Mouse (Mus musculus) MEL (cell line): Measurements from ENCODE around the gene Smg6. TPM values are rescaled to one million over a fixed set of nuclear protein-coding genes. Genes with fewer than 3 reads are reported as not detected.

ENCODE experiments used
- DNase-seq: peaks from one replicate; pipeline ENCODE4 v3.0.0; 2011; ENCODE audit warnings: low read depth, low spot score
- H3K27ac ChIP-seq: 2 replicates; pipeline ENCODE4 v1.5.1; 2012; ENCODE audit warnings: low read depth, mild to moderate bottlenecking, control low read depth, low read length, moderate library complexity; ENCODE audit not compliant: control insufficient read depth
- H3K27me3 ChIP-seq, 2 experiments: fragments of 150-350 bp in 1 of 2; sonication (generic) in 1 of 2; 2 replicates each; pipeline ENCODE4 v1.6.1; 2012; ENCODE audit warnings: low read length in 2 of 2, mild to moderate bottlenecking in 2 of 2, improper control_type of control experiment in 1 of 2, moderate library complexity in 1 of 2; ENCODE audit not compliant: insufficient read depth in 2 of 2, control insufficient read depth in 1 of 2
- H3K36me3 ChIP-seq, 2 experiments: 2 replicates each; pipeline ENCODE4 v1.6.1; 2012 to 2014; ENCODE audit warnings: low read length in 2 of 2, improper control_type of control experiment in 1 of 2, inconsistent platforms in 1 of 2, mild to moderate bottlenecking in 1 of 2; ENCODE audit not compliant: insufficient read depth in 2 of 2, control insufficient read depth in 1 of 2
- H3K4me1 ChIP-seq, 2 experiments: fragments of 150-350 bp in 1 of 2; sonication (generic) in 1 of 2; 2 replicates each; pipeline ENCODE4 v1.6.1; 2012; ENCODE audit warnings: low read length in 2 of 2, improper control_type of control experiment in 1 of 2, mild to moderate bottlenecking in 1 of 2; ENCODE audit not compliant: insufficient read depth in 2 of 2, control insufficient read depth in 1 of 2
- H3K4me3 ChIP-seq, 2 experiments: fragments of 150-350 bp in 1 of 2; sonication (generic) in 1 of 2; 2 replicates each; pipeline ENCODE4 v1.5.1; 2012; ENCODE audit warnings: low read depth in 2 of 2, low read length in 2 of 2, mild to moderate bottlenecking in 2 of 2, moderate library complexity in 2 of 2, control low read depth in 1 of 2, improper control_type of control experiment in 1 of 2; ENCODE audit not compliant: control insufficient read depth in 1 of 2, insufficient read depth in 1 of 2
- H3K79me2 ChIP-seq: 2 replicates; pipeline ENCODE4 v1.6.1; 2012; ENCODE audit warnings: mild to moderate bottlenecking, low read length, moderate library complexity; ENCODE audit not compliant: control insufficient read depth, poor library complexity, insufficient read depth
- H3K9ac ChIP-seq: 2 replicates; pipeline ENCODE4 v1.6.1; 2012; ENCODE audit warnings: low read depth, mild to moderate bottlenecking, control low read depth, low read length, moderate library complexity; ENCODE audit not compliant: control insufficient read depth, poor library complexity, severe bottlenecking
- H3K9me3 ChIP-seq: fragments of 150-350 bp; sonication (generic); replicated peaks from 2 replicates; pipeline ENCODE4 v1.6.1; 2012; ENCODE audit warnings: mild to moderate bottlenecking, low read length, improper control_type of control experiment, moderate library complexity; ENCODE audit not compliant: insufficient read depth
- BHLHE40 ChIP-seq: IDR thresholded peaks from 2 replicates; pipeline ENCODE4 v1.6.1; 2012; ENCODE audit warnings: low read depth, mild to moderate bottlenecking, inconsistent platforms, low read length, improper control_type of control experiment, borderline replicate concordance
- E2F4 ChIP-seq: IDR thresholded peaks from 2 replicates; pipeline ENCODE4 v1.6.1; 2011; ENCODE audit warnings: low read depth, low read length, improper control_type of control experiment, borderline replicate concordance
- ELF1 ChIP-seq: IDR thresholded peaks from 2 replicates; pipeline ENCODE4 v1.6.1; 2014; ENCODE audit warnings: low read depth, mild to moderate bottlenecking, inconsistent platforms, low read length, improper control_type of control experiment, moderate library complexity
- ETS1 ChIP-seq: IDR thresholded peaks from 2 replicates; pipeline ENCODE4 v1.6.1; 2012; ENCODE audit warnings: low read depth, mild to moderate bottlenecking, inconsistent platforms, low read length, improper control_type of control experiment, moderate library complexity
- HCFC1 ChIP-seq: IDR thresholded peaks from 2 replicates; pipeline ENCODE4 v1.6.1; 2012; ENCODE audit warnings: low read depth, mild to moderate bottlenecking, inconsistent platforms, low read length, improper control_type of control experiment, moderate library complexity
- JUND ChIP-seq: IDR thresholded peaks from 2 replicates; pipeline ENCODE4 v1.6.1; 2011; ENCODE audit warnings: low read depth, mild to moderate bottlenecking, improper control_type of control experiment, low read length
- MAFK ChIP-seq: IDR thresholded peaks from 2 replicates; pipeline ENCODE4 v1.6.1; 2011; ENCODE audit warnings: low read depth, mild to moderate bottlenecking, low read length, improper control_type of control experiment, borderline replicate concordance
- MEF2A ChIP-seq: IDR thresholded peaks from 2 replicates; pipeline ENCODE4 v1.6.1; 2014; ENCODE audit warnings: low read depth, mild to moderate bottlenecking, inconsistent platforms, low read length, improper control_type of control experiment; ENCODE audit not compliant: poor library complexity, insufficient replicate concordance, severe bottlenecking; ENCODE audit errors: extremely low read depth
- MXI1 ChIP-seq: IDR thresholded peaks from 2 replicates; pipeline ENCODE4 v1.6.1; 2011; ENCODE audit warnings: mild to moderate bottlenecking, low read depth, low read length, improper control_type of control experiment
- NRF1 ChIP-seq: IDR thresholded peaks from 2 replicates; pipeline ENCODE4 v1.6.1; 2014; ENCODE audit warnings: low read depth, mild to moderate bottlenecking, inconsistent platforms, low read length, improper control_type of control experiment, moderate library complexity; ENCODE audit not compliant: poor library complexity, insufficient read depth, severe bottlenecking
- POLR2A ChIP-seq, 2 experiments: IDR thresholded peaks; 2 replicates each; pipeline ENCODE4 v1.6.1; 2011 to 2012; ENCODE audit warnings: low read length in 2 of 2, mild to moderate bottlenecking in 2 of 2, control low read depth in 1 of 2, improper control_type of control experiment in 1 of 2, low read depth in 1 of 2, moderate library complexity in 1 of 2; ENCODE audit not compliant: control insufficient read depth in 1 of 2, insufficient read depth in 1 of 2, poor library complexity in 1 of 2
- POLR2AphosphoS5 ChIP-seq: IDR thresholded peaks from 2 replicates; pipeline ENCODE4 v1.6.1; 2012; ENCODE audit warnings: low read depth, borderline replicate concordance, mild to moderate bottlenecking, inconsistent platforms, low read length, moderate library complexity, mixed read lengths
- SIN3A ChIP-seq: IDR thresholded peaks from 2 replicates; pipeline ENCODE4 v1.6.1; 2012; ENCODE audit warnings: low read length, improper control_type of control experiment, inconsistent platforms
- TAL1 ChIP-seq: IDR thresholded peaks from 2 replicates; pipeline ENCODE4 v1.6.1; 2012; ENCODE audit warnings: mild to moderate bottlenecking, inconsistent platforms, low read length, moderate library complexity, mixed read lengths
- TBP ChIP-seq: IDR thresholded peaks from 2 replicates; pipeline ENCODE4 v1.8.0; 2011; ENCODE audit warnings: low read depth, low read length, improper control_type of control experiment
- UBTF ChIP-seq: IDR thresholded peaks from 2 replicates; pipeline ENCODE4 v1.6.1; 2012; ENCODE audit warnings: low read depth, mild to moderate bottlenecking, inconsistent platforms, low read length, improper control_type of control experiment, moderate library complexity, borderline replicate concordance; ENCODE audit not compliant: insufficient read depth
- USF1 ChIP-seq: IDR thresholded peaks from 2 replicates; pipeline ENCODE4 v1.6.1; 2014; ENCODE audit warnings: low read depth, mild to moderate bottlenecking, inconsistent platforms, low read length, improper control_type of control experiment, moderate library complexity
- USF2 ChIP-seq, 2 experiments: IDR thresholded peaks; 2 replicates each; pipeline ENCODE4 v1.6.1; 2011 to 2012; ENCODE audit warnings: improper control_type of control experiment in 2 of 2, low read length in 2 of 2, borderline replicate concordance in 1 of 2, inconsistent platforms in 1 of 2, low read depth in 1 of 2, mild to moderate bottlenecking in 1 of 2; ENCODE audit not compliant: insufficient read depth in 1 of 2
- ZNF384 ChIP-seq: IDR thresholded peaks from 2 replicates; pipeline ENCODE4 v1.6.1; 2012; ENCODE audit warnings: low read depth, mild to moderate bottlenecking, inconsistent platforms, low read length, improper control_type of control experiment
- polyA plus RNA-seq, 2 experiments: library from polyadenylated mRNA; stranded (reverse) in 1 of 2; unstranded in 1 of 2; fragments of >175 nt in 1 of 2; fragments of >200 nt in 1 of 2; gene quantifications; 2 replicates each; pipeline versions ENCODE4 v1.2.1 to v1.2.4; 2012; ENCODE audit warnings: low replicate concordance in 2 of 2, low read depth in 1 of 2; ENCODE audit not compliant: insufficient read length in 2 of 2, insufficient read depth in 1 of 2, missing spikeins in 1 of 2
- total RNA-seq: library from RNA; depleted of rRNA; stranded (reverse); fragments of 300-350 nt; gene quantifications from 2 replicates; pipeline ENCODE4 v1.2.3, GENCODE M21; 2012

Smg6 gene
- total and polyA plus RNA-seq, 3 experiments, result 11.6 to 19.0 TPM; not detected in 1

GRCm38 (mm10) chr11:75196131-75196530 is 270.5 kb downstream of the Smg6 start:
- Histone ChIP-seq H3K9me3 (no peaks in the 10 kb centered on the region), H3K27ac (no peak overlapping the region), H3K79me2 (no peaks in the 10 kb centered on the region), H3K4me3 (no peak overlapping the region), H3K9ac (no peak overlapping the region), H3K36me3 (peaks cover 0 to 2% of the 10 kb centered on the region in 2 experiments; a peak in 1 of 4 replicates), H3K4me1 (peaks cover 2 to 15% of the 10 kb centered on the region in 2 experiments; a peak in 3 of 4 replicates), H3K27me3 (peaks cover 2 to 15% of the 10 kb centered on the region in 2 experiments; a peak in 2 of 4 replicates)
- TF ChIP-seq TAL1 (no peak), MAFK (no peak), MEF2A (no peak)
- no peak for DNase-seq

GRCm38 (mm10) chr11:75197956-75198355 is 272.3 kb downstream of the Smg6 start:
- TF ChIP-seq NRF1 (no peak), E2F4 (no peak), POLR2A (IDR thresholded peaks at IDR 0.05; ENCODE audit: control insufficient read depth in 1 of 2, insufficient read depth in 1 of 2, low read depth in 1 of 2, low read length in 2 of 2, poor library complexity in 1 of 2) (no peak), ELF1 (0 out of 2 replicates have a peak, but pooled peaks have one; percentile 6), TAL1 (no peak), USF2 (IDR thresholded peaks at IDR 0.05; ENCODE audit: borderline replicate concordance in 1 of 2, insufficient read depth in 1 of 2, low read depth in 1 of 2, low read length in 2 of 2) (no peak), ETS1 (no peak), USF1 (no peak), MEF2A (no peak), MXI1 (no peak), UBTF (no peak), JUND (no peak), BHLHE40 (no peak), TBP (no peak), HCFC1 (no peak), POLR2AphosphoS5 (no peak), ZNF384 (no peak), SIN3A (peak; percentile 27; the same call in 1 of the 2 replicates)
- Histone ChIP-seq H3K4me3 (no peak overlapping the region), H3K9me3 (no peaks in the 10 kb centered on the region), H3K27me3 (peaks cover 2 to 15% of the 10 kb centered on the region in 2 experiments; a peak in 2 of 4 replicates), H3K36me3 (no peaks in the 10 kb centered on the region), H3K27ac (no peak overlapping the region), H3K4me1 (peaks cover 2 to 15% of the 10 kb centered on the region in 2 experiments; a peak in 3 of 4 replicates), H3K9ac (no peak overlapping the region), H3K79me2 (no peaks in the 10 kb centered on the region)
- DNase-seq, result peak; percentile 66
